Mouse (Mus musculus): Measurements from ENCODE around the gene Qtrt1.
A peak's percentile ranks its signal among the peaks of the same experiment; 100 is the strongest.
"Not testable (repeated sequence)": the region's sequence is repeated elsewhere in the genome, so short reads cannot be mapped to it uniquely, and the experiment has no call there.

Gene Qtrt1

DNA sequence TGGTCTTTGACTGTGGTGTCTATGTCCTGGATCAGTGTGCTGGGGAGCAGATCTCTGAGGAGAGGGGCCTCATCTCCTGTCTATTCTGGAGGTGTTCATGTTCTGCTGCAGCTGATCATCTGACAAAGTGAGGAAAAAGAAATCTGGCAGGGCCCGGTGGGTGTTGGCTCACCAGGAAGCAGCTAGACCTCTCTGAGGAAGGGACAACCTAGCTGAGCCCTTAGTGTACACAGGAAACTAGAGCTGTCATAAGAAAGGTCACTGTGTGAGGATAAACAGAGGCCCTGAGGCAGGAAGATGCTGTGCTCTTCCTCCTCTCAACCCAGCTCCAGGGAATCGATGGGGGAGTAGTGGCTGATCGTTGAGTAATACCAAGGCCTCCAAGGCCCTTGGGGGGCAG, 38.6 kb downstream of the Qtrt1 start:
- DNase-seq (ENCODE audit: low spot score in 2 of 2): no peak

DNA sequence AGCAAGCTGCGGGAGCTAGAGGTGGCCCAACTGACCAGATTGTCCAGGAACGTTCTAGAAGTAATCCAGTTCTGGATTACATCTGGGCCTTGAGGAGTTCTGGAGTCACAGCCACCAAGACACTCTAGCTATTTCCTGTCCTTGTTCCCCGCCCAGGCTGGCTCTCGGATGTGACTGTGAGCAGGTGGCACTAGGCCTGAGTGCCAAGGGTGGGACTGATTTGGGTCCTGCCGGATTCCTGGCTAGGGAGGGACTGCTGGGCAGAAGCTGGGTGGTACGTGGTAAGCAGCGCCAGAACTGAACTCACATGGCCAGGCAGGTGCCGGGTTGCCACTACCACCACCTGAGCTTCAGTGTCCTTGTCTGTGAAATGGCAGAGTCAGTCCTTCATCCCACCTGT, 39.8 kb downstream of the Qtrt1 start:
- no peak for DNase-seq (ENCODE audit: low spot score in 2 of 2)

DNA sequence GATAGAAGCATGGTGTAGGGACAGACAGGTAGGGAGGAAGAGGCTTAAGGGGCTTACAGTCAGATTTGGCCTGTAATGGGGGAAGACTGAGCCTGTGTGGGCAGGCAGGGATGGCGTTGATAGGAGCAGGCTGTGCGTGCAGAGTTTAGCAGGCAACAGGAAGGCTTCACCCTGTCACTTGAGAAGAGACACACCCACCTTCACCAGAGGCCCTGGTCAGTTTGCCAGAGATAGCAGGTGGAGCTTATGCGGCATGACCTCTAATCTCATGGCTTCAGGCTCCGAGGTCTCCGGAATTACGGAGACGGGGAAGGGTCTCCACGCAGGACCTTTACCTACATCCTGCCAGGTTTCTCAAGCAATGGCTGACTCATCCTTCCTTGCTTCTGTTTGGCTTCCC, 40.2 kb downstream of the Qtrt1 start:
- DNase-seq (ENCODE audit: low spot score in 2 of 2): no peak

DNA sequence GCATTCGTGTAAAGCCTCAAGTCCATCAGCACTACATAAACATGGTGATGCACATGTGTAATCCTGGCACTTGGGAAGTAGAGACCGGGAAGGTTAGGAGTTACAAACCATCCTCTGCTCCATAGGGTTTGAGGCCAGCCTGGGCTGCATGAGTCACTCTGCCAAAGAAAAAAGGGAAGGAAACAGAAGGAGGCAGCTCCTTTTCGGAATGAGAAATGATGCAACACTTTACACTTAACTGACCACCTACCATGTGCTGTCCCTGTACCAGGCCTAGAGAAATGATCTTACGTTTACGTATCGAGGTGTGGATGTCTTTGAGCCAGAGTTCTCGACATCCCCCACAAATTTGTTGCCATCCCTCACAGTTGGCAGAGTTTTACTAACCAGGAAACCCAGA, 41.4 kb downstream of the Qtrt1 start:
- DNase-seq (ENCODE audit: low spot score in 2 of 2): no peak

DNA sequence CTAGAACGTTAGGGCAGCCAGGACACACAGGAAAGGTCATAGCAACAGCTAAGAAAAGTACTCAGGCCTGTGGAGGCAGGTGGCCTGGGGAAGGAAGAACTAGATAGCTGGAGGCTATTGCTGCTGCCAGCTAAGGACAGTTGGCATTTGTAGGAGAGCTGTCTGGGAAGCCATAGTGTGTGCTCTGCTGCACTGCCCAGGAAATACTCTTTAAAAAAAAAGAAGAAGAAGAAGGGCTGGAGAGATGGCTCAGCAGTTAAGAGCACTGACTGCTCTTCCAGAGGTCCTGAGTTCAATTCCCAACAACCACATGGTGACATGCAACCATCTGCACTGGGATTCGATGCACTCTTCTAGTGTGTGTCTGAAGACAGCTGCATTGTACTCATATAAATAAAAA, 41.8 kb downstream of the Qtrt1 start:
- no peak for DNase-seq (ENCODE audit: low spot score in 2 of 2)

DNA sequence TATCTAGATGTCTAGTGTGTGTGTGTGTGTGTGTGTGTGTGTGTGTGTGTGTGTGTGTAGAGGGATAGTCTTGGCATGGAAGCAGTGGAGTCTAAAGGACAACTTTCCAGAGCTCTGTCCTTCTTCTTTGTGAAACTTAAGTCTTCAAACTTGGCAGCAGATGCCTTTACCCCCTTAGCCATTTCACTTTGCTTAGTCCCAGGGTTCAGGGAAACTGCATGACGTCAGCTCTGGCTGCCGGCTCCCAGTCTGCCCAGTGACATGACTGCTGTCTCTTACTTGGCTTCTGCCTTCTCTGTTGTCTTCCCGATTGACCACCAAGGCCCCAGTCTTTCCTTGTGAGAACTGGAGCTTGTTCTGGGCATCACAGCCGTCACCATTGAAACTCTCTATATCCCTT, 42.9 kb downstream of the Qtrt1 start:
- no peak for DNase-seq (ENCODE audit: low spot score in 2 of 2)

DNA sequence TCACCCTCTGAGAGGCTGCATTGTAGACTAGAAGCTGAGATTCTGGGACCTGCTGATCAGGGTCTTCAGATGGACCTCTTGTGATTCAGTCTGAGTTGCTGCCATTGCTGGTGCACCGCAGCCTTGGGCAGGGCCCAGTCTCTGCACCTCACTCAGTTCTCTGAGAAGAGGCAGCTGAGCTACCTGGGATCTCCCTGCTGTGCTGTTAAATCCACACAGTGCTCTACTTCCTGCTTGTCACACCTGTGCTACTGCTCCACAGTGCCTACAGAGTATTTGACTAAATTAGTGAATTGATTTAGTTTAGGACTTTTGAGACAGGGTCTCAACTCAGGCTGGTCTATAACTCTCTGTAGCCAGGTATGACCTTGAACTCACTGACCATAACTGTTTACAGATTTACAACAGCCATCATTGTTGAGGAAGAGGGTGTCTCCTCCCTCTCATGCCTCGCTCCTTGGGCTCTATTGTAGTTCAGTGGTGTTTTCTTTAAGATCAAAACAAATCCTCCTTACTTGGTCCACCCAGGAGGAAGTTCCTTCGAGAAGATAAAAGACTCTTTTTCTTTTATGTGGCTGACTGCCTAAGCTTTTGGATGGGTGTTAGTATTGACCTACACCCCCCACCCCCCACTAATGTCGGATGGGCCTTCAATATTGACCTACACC, 43.6 kb downstream of the Qtrt1 start:
- no peak for DNase-seq (ENCODE audit: low spot score in 2 of 2)

DNA sequence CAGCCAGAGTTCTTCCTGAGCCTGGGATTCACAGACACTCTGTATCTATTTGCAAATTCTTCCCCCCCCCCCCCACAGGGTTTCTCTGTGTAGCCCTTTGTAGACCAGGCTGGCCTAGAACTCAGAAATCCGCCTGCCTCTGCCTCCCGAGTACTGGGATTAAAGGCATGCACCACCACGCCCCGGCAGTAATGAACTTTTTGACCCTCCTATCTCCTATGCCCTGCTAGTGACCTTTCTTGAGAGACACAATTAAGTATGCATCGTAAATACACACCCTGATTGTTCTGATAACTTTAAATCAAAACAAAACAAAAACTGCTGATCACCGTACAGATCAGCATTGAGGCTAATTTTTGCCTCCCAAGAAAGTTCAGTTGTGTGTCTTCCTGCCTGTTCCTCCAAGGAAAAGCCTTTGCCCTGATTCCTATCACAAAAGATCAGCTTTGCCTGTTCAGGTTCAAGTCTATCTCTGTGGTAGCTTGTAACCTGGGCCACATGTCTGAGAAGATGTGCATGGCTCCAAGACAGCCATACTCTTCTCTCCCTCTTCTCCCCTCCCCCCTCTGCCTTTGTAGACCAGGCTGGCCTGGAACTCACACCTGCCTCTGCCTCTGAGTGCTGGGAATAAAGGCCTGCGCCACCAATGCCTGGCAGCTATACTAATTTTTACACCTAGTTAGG, 44.8 kb downstream of the Qtrt1 start:
- no peak for DNase-seq (ENCODE audit: low spot score in 2 of 2)

DNA sequence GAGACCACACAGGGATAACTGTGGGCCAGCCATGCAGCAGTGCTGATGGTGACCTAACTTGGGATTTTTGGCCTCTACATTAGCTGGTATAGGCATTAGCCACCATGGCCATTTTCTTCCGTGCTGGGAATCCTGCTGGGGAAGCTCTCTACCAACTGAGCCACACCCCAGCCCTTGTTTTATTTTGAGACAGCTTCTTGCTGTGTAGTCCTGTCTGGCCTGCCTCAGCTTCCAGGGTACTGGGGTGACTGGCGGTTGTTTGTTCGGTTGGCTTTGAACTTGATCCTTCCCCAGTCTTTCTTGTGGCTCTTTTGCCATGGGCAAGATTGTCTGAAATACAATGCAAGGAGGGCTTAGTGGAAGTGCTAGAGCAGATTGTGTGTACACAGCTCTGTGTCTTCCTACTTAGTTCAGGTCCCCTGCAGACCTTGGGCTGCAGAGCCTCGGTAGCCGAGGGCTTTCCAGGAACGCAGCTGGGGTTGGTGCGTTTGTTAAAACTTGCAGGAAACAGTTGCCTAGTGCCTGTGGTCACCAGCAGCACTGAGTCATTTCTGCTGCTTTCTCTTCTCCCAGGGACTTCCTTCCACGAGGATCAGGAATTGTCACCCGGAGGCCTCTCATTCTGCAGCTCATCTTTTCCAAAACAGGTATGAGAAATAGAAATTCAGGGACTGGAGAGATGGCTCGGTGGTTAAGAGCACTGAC, 45.4 kb downstream of the Qtrt1 start:
- DNase-seq (ENCODE audit: low spot score in 2 of 2): no peak

DNA sequence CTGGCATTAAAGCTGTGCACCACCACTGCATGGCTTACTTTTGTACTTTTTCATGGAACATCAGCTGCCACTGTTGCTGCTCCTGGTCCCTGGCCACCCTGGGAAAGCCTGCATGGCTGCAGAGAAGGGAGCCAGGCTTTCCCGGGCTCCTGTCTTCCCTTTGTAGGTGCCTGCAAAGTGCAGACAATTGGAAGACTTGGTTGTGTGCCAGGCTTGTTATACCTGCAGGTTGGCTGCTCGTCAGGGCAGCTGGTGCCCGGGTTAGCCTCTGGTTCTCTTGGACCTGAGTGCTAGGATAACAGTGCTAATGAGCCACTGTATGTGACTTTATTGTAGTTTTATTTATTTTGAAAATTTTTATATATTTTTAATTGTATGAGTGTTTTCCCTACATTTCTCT, 47.2 kb downstream of the Qtrt1 start:
- DNase-seq (ENCODE audit: low spot score in 2 of 2): no peak

DNA sequence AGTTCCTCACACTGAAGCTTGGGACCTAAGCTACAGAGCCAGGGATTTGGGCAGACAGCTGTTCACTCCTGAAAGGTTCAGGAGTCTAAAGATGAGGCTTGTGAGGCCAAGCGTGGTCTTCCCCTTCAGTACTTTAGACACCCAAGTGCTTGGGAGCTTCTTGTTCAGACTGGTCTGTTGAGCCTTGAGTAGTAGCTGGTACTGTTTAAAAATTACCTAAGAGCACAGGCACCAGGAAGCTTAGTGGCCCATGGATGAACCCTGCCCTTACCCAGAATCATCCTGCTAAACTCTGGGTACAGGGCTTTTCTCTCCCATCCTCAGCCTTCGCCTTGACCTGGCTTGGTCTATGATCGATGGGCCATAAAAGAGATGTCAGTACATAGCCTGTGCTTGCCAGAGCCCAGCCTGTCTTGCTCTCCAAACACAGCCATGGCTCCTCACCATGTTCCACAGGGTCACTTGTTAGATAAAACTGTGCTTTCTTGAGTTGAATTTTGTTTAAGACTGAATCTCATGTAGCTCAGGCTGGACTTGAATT, 48.8 kb downstream of the Qtrt1 start:
- no peak for DNase-seq (ENCODE audit: low spot score in 2 of 2)

DNA sequence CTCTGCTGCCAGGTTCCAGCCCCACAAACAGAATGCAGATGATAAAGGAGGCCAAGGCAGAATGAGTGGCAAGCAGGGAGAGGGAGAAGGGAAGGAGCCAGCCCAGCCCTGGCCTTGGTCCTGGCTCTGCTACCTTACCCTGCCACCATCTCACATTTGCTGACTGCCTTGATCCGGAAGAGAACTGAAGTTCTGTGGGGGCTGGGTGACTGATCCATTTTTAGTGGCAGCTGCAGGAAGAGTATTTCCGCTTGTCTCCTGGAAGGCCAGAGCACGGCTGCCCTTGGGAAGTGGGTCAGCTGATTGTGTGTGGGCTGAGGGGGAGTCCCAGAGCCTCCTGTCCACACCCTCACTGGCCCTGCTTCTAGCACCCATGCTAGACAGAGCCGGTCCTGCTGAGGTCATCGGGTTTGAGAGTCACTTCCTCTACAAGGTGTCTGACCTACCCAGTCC, 51.5 kb downstream of the Qtrt1 start:
- DNase-seq (ENCODE audit: low spot score in 2 of 2): no peak

DNA sequence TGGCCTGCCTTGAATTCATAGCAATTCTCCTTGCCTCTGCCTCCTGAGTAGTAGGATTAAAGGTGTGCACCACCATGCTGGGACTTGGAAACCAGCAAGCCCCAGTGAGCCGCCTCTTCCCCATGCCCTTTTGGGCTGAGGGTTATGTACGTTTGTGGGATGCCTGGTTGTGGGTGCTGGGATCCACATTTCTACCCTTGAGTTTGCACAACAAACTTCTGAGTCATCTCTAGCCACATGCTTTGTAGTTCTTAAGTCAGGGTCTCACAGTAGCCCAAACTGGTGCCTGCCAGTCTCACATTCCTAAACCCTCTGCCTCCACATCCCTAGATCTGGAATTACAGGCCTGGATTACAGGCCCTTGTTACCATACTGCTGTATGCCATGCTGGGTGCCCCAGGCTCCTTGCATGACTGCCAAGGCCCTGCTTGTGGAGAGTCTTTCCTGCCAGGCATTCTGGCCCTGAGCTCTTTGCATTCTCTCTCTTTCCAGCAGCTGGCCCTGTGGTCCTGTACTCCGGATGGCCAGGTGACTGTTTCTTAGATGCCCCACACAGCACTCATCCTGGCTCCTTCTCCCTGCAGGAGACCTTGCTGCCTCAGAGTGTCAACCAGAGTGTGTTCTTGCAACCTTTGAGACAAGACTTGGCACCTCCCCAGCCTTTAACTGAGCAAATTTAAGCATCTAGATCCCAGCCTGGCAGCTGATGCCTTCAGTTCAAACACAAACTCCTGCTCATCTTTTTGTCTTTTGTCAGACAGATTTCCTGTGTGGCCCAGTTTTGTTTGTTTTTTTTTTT, 52.3 kb downstream of the Qtrt1 start:
- DNase-seq (ENCODE audit: low spot score in 2 of 2): no peak

DNA sequence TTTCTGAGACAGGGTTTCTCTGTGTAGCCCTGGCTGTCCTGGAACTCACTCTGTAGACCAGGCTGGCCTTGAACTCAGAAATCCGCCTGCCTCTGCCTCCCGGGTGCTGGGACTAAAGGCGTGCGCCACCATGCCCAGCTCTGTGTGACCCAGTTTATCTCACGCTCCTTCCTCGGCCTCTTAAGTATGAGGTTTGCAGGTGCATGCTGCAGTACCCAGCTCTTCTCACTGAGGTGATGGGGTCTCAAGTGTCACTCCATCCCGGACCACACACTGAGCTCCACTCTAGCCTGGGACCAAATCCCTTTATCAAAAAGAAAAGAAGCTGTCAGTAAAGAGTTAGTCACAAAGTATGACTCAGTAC, 52.9 kb downstream of the Qtrt1 start:
- not testable (repeated sequence) for DNase-seq (ENCODE audit: low spot score in 2 of 2)

DNA sequence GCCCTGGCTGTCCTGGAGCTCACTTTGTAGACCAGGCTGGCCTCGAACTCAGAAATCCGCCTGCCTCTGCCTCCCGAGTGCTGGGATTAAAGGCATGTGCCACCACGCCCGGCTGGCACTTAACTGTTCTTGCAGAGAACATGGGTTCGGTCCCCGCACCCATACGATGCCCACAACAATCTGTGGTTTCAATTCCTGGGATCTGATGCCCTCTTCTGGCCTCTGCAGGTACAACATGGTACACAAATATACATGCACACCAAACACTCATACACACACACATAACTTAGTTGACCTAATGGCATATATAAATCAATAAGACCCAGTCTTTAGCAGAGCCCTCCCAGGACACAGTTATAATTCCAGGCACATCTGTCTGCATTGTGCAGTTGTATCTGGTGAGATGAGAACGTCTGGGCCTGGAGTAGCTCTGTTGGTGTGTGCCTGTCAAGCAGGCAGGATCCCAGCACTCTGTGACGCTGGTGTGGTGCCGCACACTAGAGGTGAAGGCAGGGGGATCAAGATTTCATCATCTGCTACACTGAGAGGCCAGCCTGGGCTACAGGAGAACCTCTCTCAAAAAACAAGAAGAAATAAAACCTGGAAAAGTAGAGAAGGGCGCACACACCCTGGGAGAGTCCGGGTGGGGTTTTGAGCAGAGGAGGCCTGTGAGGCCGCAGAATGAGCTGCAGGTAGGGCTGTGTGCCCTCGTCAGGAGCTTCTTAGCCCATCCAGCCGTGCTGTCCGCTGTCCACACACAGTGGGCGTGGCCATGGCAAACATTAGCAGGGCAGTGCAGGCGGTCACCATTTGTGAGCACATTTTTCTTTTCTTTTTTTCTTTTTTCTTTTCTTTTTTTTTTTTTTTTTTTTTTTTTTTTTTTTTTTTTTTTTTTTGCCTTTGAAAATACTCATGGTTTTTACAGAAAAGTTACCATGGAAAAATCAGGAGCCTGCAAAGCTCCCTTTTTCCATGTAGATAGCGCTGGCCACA, 57.7 kb downstream of the Qtrt1 start:
- peak; percentile 49 to 61 for DNase-seq (ENCODE audit: low spot score in 2 of 2)
